Mouse (Mus musculus) heart, adult 2 months (tissue): ENCODE results near the gene Nox4.

Experiments used
- CTCF ChIP-seq: fragments of 200-600 bp; IDR thresholded peaks from 2 replicates; pipeline ENCODE4 v1.8.1; 2022; ENCODE audit warnings: antibody characterized with exemption, mild to moderate bottlenecking, moderate library complexity
- EP300 ChIP-seq: fragments of 200-500 bp; IDR thresholded peaks from 2 replicates; pipeline ENCODE4 v1.6.1; 2011; ENCODE audit warnings: low read depth, low read length, control low read depth; ENCODE audit not compliant: insufficient read depth
- POLR2A ChIP-seq: fragments of 200-500 bp; IDR thresholded peaks from 2 replicates; pipeline ENCODE4 v1.6.1; 2011; ENCODE audit warnings: mild to moderate bottlenecking, low read depth, low read length, control low read depth; ENCODE audit not compliant: insufficient read depth

- TF ChIP-seq POLR2A (no peak), EP300 (no peak), CTCF (no peak)
Measured at GRCm38 (mm10) chr7:87413271-87413670, 167.4 kb downstream of the Nox4 start.
